Mouse (Mus musculus): ENCODE data around the gene Atp8b2. TPM values are rescaled to one million over a fixed set of nuclear protein-coding genes. Genes with fewer than 3 reads are reported as not detected.

The Atp8b2 gene
- 10 to 100 TPM; 77.0 to 88.7 TPM for total RNA-seq (2021)

GRCm38 (mm10) chr3:89963221-89963763 lies at the start of gene Atp8b2:
Gene Atp8b2, minus strand, starts transcription at chr3:89963508.
- peak; percentile 68 to 85 for DNase-seq (ENCODE audit: extremely low spot score in 1 of 2, low spot score in 2 of 2)
- intact Hi-C loops (cut with DNase I) = loop anchor here (5.0 kb wide), 2 partner anchors 34 to 114 kb away; partner anchors contain the start of gene Hax1

- intact Hi-C loops (cut with DNase I) = no loop called here
Measured at GRCm38 (mm10) chr3:90010291-90010690, 47.0 kb upstream of the Atp8b2 start.

GRCm38 (mm10) chr3:90004091-90004796 lies 40.9 kb upstream of the Atp8b2 start:
- no peak for DNase-seq (ENCODE audit: extremely low spot score in 1 of 2, low spot score in 2 of 2)
- intact Hi-C loops (cut with DNase I) = no loop called here

More at GRCm38 (mm10) chr3:90010291-90010690, 47.0 kb upstream of the Atp8b2 start:
- DNase-seq (ENCODE audit: extremely low spot score in 1 of 2, low spot score in 2 of 2) = no peak

- intact Hi-C loops (cut with DNase I) = loop anchor here (5.0 kb wide), 1 partner anchor 38 kb away; the partner anchor contains the start of gene Atp8b2
- no peak for DNase-seq (ENCODE audit: extremely low spot score in 1 of 2, low spot score in 2 of 2)
Measured at GRCm38 (mm10) chr3:89999830-90000229, 36.5 kb upstream of the Atp8b2 start.

GRCm38 (mm10) chr3:89999090-89999489 lies 35.8 kb upstream of the Atp8b2 start:
- intact Hi-C loops (cut with DNase I) = loop anchor here (5.0 kb wide), 1 partner anchor 37 kb away; the partner anchor contains the start of gene Atp8b2
- DNase-seq (ENCODE audit: extremely low spot score in 1 of 2, low spot score in 2 of 2) = no peak

- DNase-seq (ENCODE audit: extremely low spot score in 1 of 2, low spot score in 2 of 2) = peak; percentile 94 to 95
- intact Hi-C loops (cut with DNase I) = loop anchor here (5.0 kb wide), 1 partner anchor 36 kb away; the partner anchor contains the start of gene Atp8b2
Measured at GRCm38 (mm10) chr3:89998612-89999054, 35.3 kb upstream of the Atp8b2 start, which contains the start of gene Hax1. Gene Hax1, minus strand, starts transcription at chr3:89998780.

GRCm38 (mm10) chr3:89997791-89998495 lies 34.6 kb upstream of the Atp8b2 start:
- DNase-seq (ENCODE audit: extremely low spot score in 1 of 2, low spot score in 2 of 2) = peak; percentile 23 to 43
- intact Hi-C loops (cut with DNase I) = loop anchor here (5.0 kb wide), 1 partner anchor 36 kb away; the partner anchor contains the start of gene Atp8b2

- intact Hi-C loops (cut with DNase I) = loop anchor here (5.0 kb wide), 1 partner anchor 33 kb away; the partner anchor contains the start of gene Atp8b2
- DNase-seq (ENCODE audit: extremely low spot score in 1 of 2, low spot score in 2 of 2) = no peak
Measured at GRCm38 (mm10) chr3:89994807-89995515, 31.7 kb upstream of the Atp8b2 start.

- DNase-seq (ENCODE audit: extremely low spot score in 1 of 2, low spot score in 2 of 2) = no peak
- intact Hi-C loops (cut with DNase I) = no loop called here
Measured at GRCm38 (mm10) chr3:89987822-89988221, 24.5 kb upstream of the Atp8b2 start.

- DNase-seq (ENCODE audit: extremely low spot score in 1 of 2, low spot score in 2 of 2) = no peak
- intact Hi-C loops (cut with DNase I) = no loop called here
Measured at GRCm38 (mm10) chr3:89987211-89987610, 23.9 kb upstream of the Atp8b2 start.

GRCm38 (mm10) chr3:89982426-89982825 lies 19.1 kb upstream of the Atp8b2 start:
- intact Hi-C loops (cut with DNase I) = no loop called here
- DNase-seq (ENCODE audit: extremely low spot score in 1 of 2, low spot score in 2 of 2) = no peak

- no peak for DNase-seq (ENCODE audit: extremely low spot score in 1 of 2, low spot score in 2 of 2)
- intact Hi-C loops (cut with DNase I) = no loop called here
Measured at GRCm38 (mm10) chr3:89976859-89977258, 13.6 kb upstream of the Atp8b2 start.

- intact Hi-C loops (cut with DNase I) = no loop called here
- no peak for DNase-seq (ENCODE audit: extremely low spot score in 1 of 2, low spot score in 2 of 2)
Measured at GRCm38 (mm10) chr3:89968509-89968908, 5.2 kb upstream of the Atp8b2 start.

- intact Hi-C loops (cut with DNase I) = no loop called here
- DNase-seq (ENCODE audit: extremely low spot score in 1 of 2, low spot score in 2 of 2) = no peak
Measured at GRCm38 (mm10) chr3:89966946-89967345, 3.6 kb upstream of the Atp8b2 start.

GRCm38 (mm10) chr3:89965972-89966371 lies 2.7 kb upstream of the Atp8b2 start:
- DNase-seq (ENCODE audit: extremely low spot score in 1 of 2, low spot score in 2 of 2) = no peak
- intact Hi-C loops (cut with DNase I) = no loop called here

- intact Hi-C loops (cut with DNase I) = no loop called here
- DNase-seq (ENCODE audit: extremely low spot score in 1 of 2, low spot score in 2 of 2) = no peak
Measured at GRCm38 (mm10) chr3:89965557-89965956, 2.2 kb upstream of the Atp8b2 start.

- DNase-seq (ENCODE audit: extremely low spot score in 1 of 2, low spot score in 2 of 2) = peak; percentile 49 to 80
- intact Hi-C loops (cut with DNase I) = loop anchor here (5.0 kb wide), 2 partner anchors 33 to 113 kb away; partner anchors contain the start of gene Hax1
Measured at GRCm38 (mm10) chr3:89963926-89964739, 825 bp upstream of the Atp8b2 start.

GRCm38 (mm10) chr3:89962751-89963220 lies 522 bp downstream of the Atp8b2 start:
- no peak for DNase-seq (ENCODE audit: extremely low spot score in 1 of 2, low spot score in 2 of 2)
- intact Hi-C loops (cut with DNase I) = loop anchor here (5.0 kb wide), 2 partner anchors 35 to 115 kb away; partner anchors contain the start of gene Hax1

Data from left cerebral cortex, postnatal 10 days (tissue).